Mouse (Mus musculus): ENCODE measurements around the gene Nfe2l2.
"Not testable (repeated sequence)": the region's sequence is repeated elsewhere in the genome, so short reads cannot be mapped to it uniquely, and the experiment has no call there.

Gene Nfe2l2

DNA sequence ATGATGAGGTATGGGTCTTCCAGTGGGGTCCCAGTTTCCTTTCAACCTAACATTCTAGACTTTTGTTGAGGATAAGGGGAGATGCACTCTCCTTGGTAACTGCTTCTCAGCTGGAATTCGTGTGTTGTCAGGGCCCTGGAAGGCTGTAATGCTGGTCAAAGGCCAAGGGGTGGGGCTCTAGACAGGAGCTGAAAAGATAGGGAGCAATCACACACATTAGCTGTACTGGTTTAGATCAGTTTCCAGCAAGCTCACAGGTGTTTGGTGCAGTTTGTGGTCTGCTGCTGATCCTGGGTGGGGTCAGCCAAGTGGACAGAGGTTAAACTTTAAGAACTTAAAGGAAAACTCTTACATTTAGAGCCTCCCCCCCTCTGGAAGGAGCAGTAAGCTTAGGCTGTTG, 3.0 kb upstream of the Nfe2l2 start:
- peak; percentile 58 for DNase-seq

- no peak for DNase-seq
Observed at GRCm38 (mm10) chr2:75706435-75706834, 2.0 kb upstream of the Nfe2l2 start.

- DNase-seq, result peak; percentile 72
Observed at GRCm38 (mm10) chr2:75705162-75705752, 816 bp upstream of the Nfe2l2 start.

GRCm38 (mm10) chr2:75703375-75704181, 863 bp downstream of the Nfe2l2 start:
- peak; percentile 97 for DNase-seq

DNA sequence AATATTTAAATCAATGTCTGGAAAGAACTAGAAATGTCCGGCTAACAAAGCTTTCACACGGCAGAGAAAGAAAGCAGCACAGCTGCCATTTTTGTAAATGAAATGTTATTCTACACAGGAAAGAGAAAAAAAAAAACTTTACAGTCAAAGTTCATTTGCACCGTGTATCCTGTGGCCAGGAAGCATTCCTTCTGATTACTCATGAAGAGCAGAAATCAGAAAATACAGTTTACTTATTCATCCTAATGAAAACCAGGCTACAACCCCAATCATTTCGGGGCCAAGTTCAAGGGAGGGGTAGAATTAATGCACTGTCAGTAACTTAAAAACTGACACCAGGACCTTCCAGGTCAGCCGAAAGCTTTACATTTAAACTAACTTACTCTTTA, 1.9 kb downstream of the Nfe2l2 start:
- no peak for DNase-seq

GRCm38 (mm10) chr2:75701822-75702587, 2.4 kb downstream of the Nfe2l2 start:
- no peak for DNase-seq

DNA sequence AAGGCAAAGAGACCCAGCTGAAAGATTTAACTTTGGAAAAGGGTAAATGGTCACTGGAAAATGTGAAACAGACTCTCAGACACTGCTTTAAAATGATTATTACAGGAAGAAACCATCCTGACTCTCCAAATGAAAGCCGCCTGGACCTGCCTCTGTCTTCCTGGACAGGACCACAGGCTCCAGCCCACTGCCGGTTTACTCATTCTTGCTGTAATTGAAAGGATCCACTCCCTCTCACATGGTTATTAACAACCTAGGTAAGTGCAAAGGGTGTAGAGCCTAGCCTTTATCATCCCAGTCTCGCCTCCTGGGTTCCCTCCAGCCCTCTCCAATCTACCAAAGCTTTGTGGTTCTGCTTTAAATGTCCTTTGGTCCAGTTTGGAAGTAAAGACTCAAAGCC, 3.2 kb downstream of the Nfe2l2 start:
- no peak for DNase-seq

GRCm38 (mm10) chr2:75700543-75700942, 3.9 kb downstream of the Nfe2l2 start:
- no peak for DNase-seq

DNA sequence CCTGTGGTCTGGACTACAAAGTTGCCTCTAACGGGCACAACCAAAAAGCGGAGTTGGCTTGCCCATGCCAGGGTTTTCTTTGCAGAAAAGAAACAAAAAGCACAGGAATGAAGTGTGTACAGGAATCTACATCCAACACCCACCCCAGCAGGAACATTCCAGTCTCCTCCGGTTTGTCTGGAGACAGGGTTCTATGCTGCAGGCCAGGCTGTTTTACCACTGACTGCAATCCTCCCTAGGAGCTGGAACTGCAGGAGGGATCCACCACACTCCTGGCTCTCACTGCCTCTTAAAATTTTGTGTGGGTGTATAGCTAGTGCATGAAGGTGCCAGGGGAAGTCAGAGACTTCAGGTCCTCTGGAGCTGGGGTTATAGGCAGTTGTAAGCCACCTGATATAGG, 5.6 kb downstream of the Nfe2l2 start:
- DNase-seq, result no peak

GRCm38 (mm10) chr2:75698007-75698406, 6.4 kb downstream of the Nfe2l2 start:
- DNase-seq, result no peak

GRCm38 (mm10) chr2:75697222-75697621, 7.2 kb downstream of the Nfe2l2 start:
- DNase-seq, result no peak

GRCm38 (mm10) chr2:75696371-75696770, 8.1 kb downstream of the Nfe2l2 start:
- DNase-seq, result no peak

DNA sequence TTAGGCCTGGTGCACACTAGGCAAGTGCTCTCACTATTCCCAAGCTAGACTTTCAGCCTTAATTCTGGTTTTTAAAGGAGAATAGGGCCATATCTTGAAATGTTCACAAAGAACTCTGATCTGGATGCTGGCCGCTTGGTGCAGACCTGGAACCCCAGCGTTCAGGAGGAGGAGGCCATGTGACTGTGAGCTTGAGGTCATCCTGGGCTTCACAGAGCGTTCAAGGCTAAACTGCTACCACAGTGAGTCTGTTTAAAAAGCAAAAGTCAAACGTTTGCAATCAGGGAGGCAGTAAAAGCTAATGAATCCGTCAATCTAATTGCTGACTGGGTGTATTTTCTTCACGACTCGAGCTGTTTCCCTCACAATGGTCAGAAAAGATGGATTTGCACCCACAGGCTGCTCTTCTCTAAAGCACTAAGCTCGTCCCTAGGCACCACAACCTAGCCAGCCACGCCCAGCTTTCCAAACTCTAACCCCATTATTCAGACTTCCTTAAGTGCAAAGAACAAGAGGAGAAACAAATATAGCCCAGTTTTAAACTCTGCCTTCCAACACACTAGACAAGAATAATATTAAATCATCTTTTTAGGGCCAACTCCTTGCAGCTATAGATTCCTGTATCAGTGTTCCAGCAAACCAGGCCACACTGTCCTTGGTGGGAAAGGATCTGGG, 8.6 kb downstream of the Nfe2l2 start:
- no peak for DNase-seq

- not testable (repeated sequence) for DNase-seq
Observed at GRCm38 (mm10) chr2:75694926-75695325, 9.5 kb downstream of the Nfe2l2 start.

GRCm38 (mm10) chr2:75692369-75692768, 12.1 kb downstream of the Nfe2l2 start:
- no peak for DNase-seq

DNA sequence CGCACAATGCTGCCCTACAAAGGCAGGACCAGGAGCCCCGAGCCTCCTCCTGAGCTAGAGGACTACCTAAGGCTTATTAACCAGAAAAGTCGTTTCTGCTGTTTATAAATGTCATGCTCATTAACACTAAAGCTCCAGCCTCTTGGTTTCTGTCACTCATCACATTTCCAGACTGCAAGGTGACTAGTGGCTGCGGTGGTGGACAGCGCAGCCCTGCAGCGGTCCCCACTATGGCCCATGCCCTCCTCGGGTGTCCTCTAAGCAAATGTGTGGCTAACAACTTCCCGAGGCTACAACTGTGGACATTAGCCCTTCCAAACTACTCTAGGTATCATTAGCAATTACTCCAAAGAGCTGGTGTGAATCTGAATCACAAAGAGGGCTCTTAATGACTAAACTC, 13.1 kb downstream of the Nfe2l2 start:
- no peak for DNase-seq

DNA sequence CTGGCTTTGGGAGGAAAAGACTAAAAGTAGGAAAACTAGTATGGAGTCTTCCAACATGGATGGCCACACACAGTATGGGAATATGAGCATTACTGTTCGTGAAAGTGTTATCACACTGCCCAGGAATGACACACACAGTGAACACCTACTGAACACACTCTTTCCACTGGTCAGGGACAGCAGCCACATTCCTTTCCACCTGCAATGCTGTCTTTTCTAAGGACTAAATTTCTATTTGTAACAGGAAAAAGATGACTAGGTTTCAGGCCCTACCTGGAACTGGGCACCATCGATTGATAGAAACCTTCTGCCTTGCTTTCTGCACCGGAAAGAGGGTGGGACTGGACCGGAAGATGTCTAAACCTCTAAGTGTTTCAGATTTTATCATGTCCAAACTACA, 13.8 kb downstream of the Nfe2l2 start:
- DNase-seq, result no peak

- DNase-seq, result no peak
Observed at GRCm38 (mm10) chr2:75689482-75690158, 14.8 kb downstream of the Nfe2l2 start.

GRCm38 (mm10) chr2:75688901-75689300, 15.5 kb downstream of the Nfe2l2 start:
- no peak for DNase-seq

- no peak for DNase-seq
Observed at GRCm38 (mm10) chr2:75687040-75687749, 17.2 kb downstream of the Nfe2l2 start.

DNA sequence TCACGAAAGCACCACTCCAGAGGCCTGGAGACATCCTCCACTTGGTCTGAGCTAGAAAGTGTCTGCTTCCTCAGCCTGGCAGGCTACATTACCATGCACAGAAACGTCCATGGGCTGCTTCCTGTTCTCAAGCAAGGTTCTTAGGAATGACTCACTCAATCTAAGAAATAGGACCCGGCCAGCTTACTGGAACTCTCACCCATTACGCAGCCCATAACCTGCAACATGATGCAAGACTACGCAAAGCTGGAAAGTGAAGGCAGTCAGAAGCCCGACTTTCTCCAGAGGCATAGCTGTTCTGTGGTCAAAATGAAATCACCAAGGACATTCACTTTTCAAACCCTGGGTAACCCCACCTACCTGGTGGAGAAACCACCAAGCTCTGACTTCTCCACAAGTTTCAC, 19.0 kb downstream of the Nfe2l2 start:
- DNase-seq, result no peak

DNA sequence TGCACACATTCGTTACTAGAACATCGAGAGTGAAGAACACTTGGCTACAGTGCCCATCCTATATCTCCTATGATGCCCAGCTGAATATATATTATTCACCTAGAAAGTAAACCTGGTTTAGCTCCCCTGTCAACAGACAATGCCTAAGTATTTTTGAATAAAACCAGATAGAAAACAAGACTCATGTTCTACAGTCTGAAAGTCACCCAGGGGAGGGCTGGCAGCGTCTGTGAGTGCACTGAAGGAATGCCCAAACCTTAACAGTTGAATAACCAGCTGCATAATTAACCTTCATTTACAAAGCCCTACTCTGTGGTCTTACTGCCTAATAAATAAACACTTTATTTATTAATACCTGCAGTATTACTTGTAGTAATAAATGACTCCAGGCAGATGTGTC, 19.9 kb downstream of the Nfe2l2 start:
- DNase-seq, result no peak

Data from kidney, postnatal 14 days (tissue).